Mouse (Mus musculus): Measurements from ENCODE around the gene Gramd1b.

Gene Gramd1b

DNA sequence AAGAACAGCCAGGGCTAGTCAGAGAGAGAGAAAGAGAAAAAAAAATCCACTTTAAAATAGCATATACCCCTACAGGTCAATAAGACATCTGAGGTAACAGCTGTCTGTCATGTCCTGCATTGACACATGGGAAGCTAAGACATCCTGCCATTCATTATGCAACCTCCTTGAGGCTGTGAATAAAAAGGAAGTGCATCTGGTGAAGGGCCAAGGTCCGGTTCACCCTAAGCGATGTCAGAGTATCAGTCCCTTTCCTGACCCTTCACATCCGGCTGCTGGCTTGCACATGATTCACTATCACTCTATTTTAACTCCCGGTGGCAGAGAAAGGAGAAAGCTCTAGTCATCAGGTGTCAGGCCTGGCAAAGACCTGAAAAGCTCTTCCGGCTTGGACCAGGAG lies 73.7 kb downstream of the Gramd1b start:
- DNase-seq (ENCODE audit: low read depth) = no peak

DNA sequence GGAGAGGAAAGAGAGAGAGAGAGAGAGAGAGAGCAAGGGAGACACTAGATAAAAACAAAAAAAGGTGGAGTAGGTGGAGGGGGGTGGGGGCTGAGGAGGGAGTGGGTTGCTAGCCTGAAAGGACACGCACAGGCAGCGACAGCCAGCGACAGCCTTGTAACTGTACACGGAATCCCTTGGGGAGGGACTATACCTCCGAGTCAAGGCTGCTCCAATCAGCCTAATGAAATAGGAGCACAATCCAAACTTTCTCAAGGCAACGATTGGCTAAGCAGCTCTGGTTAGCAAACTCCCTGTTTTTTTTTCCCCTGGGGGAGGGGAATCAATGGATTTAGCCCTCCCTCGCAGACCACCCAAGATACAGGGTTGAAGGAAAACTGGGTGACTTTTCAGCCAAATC lies 75.0 kb downstream of the Gramd1b start:
- DNase-seq (ENCODE audit: low read depth) = no peak

DNA sequence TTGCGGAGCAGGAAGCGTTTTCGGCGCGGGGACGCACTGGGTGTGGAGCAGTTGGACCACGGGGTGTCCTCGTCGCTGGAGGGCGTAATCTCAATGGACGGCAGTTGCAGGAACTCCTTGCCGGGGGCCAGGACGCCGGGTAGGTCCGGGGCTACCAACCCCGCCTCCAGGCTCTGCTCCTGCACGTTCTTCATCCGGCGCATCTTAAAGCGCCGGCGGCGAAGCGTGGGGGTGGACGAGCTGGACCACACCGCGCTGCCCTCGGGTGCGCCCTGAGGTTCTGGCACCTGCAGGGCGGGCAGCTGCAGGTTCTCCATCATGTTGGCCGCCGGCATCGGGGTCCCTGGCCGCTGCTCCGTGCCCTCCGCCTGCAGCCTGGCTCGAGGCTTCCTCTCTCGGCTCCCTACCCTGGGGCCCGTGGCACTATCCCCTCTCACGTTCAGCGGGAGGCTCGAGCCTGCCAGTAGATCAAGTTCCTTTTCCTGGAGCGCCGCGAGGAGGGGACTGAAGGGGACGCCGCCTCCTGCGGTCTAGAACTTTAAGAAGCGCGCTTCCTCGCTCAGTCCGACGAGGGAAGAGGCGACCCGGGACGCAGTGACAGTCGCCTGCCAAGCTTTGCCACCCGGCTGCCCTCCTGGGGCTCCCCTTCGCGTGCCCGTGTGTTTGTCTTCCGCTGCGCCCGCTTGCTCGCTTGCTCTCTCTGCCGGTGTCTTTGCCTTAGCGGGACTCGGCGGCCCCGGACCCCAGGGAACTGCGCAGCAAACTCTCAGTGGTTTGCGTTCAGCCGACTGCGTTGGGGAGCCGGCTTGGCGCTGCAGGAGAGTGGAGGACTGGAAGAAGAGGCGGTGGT lies 75.6 kb downstream of the Gramd1b start:
- peak; percentile 81 for DNase-seq (ENCODE audit: low read depth)

DNA sequence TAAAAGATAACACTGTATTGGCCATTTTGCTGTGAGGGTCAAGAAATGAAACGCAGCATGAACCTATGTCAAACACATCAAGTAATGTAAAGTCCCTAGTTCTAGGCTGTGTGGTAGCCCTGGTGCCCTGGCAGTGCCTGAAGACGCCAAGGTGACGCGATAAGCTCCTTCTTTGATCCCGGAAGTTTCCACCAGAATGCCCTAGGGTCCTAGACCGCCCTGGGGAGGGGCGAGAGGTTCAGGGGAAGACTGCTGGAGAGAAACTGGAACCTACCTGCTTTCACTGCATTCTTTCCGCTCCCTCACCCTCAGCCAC lies 76.2 kb downstream of the Gramd1b start:
- no peak for DNase-seq (ENCODE audit: low read depth)

DNA sequence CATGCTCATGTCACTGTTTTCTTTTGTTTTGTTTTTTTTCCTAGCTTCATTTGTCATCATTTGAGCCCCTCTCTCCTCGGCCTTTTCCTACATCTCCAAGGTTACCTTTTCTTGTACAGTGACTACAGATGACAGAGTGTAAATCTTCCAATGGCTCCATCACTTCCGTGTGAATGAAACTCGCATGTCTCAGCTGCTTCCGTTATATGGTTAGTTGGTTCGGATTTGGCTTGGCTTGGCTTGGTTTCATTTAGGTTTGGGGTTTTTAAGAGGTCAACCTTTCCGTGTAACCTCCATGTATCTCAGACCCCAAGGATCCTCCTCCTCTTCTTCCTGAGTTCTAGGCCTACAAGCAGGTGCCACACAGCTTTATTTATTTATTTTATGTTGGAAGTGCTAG lies 77.3 kb downstream of the Gramd1b start:
- no peak for DNase-seq (ENCODE audit: low read depth)

DNA sequence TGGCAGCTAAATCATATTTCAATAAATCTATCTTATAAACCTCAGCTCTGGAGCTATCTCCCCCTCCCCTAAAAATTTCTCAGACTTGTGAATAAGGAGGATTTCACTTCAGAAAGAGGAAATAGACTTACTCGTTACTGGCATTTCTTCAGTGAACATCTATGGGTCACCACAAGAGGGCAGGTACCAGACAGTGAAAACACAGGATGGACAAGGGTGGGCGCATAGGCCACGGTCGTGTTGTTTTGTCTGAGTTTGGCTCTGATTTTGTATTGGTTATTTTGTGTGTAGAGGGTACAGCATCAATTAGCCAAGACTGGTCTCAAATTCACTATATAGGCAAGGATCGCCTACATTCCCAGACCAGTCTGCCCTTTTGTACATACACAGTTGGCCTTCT lies 79.0 kb downstream of the Gramd1b start:
- DNase-seq (ENCODE audit: low read depth) = peak; percentile 34

DNA sequence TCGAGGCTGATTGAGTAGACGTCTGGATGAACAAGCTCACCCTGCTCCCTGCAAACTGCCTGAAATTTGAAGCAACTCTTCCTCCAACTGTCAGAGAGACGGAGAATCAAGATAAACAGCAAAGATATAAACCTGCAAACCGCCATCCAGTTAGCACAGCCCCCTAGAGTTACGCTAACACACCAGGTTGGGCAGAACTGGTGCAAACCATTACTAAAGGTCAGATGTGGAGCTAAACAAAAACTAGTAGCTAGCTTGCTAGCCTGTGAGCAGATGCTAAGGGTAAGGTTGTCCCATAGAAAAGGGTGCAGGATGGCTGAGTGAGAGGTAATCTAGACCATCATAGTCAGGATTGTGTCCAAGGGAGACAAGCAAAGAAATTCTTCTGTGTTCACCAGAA lies 80.4 kb downstream of the Gramd1b start:
- no peak for DNase-seq (ENCODE audit: low read depth)

DNA sequence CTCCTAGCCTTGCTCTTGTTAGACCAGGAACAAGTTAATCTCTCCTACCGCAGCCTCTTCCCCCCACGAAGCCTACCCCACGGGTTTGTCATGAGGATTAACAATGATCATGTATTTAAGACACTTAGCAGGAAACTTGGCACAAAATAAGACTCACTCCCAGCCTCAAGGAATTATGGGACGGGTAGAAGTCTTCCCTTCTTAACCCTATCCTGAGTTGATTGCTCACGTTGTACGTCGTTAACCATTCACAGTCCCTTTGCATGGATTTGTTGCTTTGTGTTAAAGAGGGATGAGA lies 80.8 kb downstream of the Gramd1b start:
- DNase-seq (ENCODE audit: low read depth) = no peak

DNA sequence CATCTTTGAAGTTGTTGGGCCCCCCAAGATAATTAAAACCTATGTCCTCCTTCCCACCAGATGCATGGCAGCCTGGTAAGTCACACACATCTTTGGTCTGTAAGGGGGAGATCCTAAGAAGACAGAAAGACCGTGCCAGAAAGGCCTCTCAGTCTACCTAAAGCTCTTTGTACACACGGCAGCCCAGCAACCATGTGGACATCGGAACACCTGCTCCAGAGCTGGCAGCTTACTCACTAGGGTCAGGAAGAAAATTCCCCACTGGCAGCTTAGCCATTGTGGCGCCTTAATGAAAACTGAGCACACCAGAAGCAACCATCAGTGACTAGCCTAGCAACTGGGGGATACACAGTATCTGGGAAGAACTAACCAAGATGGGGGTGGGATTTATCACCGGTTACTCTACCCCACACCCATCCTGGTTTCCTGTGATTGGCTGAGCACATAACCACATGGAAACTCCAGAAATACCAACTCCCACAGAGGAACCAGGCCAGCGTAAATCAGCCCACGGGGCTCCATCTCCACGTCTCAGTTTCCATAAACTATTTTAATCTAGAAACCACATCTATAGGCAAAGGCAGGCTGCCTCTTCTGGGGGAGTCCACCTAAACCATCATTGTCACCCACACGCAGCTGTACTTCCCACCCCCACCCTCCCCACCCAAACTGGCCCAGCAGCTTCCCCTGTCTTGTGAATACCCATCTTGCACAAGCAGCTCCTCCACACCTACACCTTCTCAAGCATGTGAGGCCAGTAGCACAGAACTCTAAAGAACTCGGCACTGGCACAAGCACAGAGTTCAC lies 81.4 kb downstream of the Gramd1b start:
- peak; percentile 66 for DNase-seq (ENCODE audit: low read depth)

DNA sequence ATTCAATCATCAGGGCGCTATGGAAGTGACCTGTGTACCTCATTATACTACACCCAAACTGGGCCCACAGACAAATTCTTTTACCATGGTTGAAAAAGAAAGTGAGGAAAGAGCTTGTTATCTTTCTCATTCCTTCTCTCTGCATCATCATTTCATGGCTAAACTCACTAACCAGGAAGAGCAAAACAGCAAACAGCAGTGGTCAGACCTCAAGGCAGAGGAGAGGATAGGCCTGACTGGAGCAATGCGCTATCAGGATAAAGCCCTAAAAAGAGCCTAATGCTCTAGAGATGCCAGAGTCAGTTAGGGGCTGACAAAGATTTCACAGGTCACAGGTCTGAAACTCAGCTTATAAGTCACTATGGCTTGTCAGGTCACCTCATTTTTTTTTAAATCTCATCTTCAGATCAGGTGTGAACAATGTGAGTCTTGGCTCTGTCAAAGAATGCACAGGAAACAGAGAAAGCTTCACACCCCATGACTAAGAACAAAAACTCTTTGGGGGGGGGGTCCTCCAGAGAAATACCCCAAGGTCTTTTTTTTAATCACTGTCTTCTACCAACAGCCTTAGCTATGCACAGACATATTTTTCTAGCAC lies 82.4 kb downstream of the Gramd1b start:
- peak; percentile 29 for DNase-seq (ENCODE audit: low read depth)

DNA sequence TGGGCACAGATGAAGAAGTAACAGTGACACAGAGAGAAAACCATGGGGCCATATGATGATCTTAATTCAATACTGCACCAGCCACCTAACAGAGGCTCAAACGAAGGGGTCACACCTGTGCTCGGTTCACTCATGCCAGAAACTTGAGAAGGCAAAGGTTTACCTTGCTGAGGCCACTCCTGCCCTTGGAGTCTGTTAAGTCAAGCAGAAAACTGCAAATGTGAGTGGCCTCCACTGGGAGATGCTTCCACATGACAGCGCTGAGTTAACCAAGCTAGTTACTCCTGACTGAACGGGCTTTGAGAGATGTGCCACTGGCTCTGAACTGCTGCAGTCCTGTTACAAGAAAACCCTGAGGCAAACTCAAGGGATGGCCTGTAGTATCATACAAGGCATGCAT lies 83.9 kb downstream of the Gramd1b start:
- no peak for DNase-seq (ENCODE audit: low read depth)

DNA sequence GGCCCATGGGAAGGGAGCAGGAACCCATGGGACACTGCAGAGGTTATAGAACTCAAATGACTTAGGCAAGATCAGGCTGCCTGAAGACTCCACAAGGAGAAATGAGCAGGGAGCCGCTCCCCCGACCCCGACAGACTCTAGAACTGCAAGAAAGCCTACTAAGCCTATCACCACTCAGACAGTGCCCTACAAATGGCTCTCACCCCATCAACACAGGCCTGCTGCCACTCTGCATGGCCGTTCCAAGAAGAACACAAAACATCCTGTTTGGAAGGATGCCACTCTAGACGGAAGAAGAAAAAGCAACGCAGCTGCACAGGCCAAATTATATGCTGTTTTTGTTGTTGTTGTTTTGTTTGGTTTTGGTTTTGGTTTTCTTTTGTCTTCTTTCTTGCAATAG lies 86.2 kb downstream of the Gramd1b start:
- no peak for DNase-seq (ENCODE audit: low read depth)

DNA sequence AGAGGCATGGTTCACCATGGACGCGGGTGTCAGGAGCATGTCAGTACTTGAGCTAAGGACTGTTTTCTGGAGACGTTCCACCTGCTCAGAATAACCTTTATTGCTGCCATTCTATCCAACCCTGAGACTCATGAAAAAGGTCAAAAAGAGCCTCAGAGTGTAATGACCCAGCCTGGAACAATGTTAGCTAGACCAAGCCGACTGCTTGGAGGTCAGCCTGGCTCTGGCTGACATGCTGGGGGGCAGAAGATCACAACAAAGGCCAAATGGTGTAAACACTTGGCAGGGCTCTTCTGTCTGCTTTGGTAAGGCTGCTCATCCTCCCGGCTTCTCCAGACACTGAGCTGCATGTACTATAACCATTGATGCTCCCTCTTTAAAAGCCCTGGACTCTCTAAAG lies 88.4 kb downstream of the Gramd1b start:
- DNase-seq (ENCODE audit: low read depth) = no peak

DNA sequence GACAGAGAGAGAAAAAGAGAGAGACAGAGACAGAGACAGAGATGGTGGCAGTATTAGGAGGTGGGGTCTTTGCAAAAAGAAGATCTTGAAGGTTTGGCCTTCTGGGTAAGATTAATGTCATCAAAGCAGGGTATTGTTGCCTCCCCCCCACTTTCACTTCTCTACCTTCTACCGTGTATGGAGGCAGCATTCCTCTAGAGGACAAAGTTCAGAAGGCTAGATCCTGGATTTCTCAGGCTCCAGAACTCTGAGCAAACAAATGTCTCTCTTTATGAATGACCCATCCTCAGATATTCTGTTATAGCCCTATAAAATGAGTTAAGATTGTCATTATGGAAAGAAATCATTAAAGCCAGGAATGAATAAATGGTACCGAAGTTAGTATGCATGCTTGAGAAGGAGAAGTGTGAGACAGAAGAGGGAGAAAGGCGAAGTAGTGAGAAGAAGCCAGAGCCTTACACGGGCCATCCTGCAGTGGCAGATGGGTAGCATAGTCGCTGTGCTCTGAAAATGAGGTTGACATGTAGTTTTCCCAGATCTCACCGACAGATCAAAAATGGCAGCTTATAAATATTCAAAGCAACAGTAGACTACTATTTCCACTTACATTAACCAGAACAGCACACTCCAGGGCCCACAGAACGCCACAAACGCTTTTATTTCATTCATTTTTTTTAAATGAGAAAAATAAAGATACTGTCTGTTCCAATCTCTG lies 91.1 kb downstream of the Gramd1b start:
- DNase-seq (ENCODE audit: low read depth) = no peak

DNA sequence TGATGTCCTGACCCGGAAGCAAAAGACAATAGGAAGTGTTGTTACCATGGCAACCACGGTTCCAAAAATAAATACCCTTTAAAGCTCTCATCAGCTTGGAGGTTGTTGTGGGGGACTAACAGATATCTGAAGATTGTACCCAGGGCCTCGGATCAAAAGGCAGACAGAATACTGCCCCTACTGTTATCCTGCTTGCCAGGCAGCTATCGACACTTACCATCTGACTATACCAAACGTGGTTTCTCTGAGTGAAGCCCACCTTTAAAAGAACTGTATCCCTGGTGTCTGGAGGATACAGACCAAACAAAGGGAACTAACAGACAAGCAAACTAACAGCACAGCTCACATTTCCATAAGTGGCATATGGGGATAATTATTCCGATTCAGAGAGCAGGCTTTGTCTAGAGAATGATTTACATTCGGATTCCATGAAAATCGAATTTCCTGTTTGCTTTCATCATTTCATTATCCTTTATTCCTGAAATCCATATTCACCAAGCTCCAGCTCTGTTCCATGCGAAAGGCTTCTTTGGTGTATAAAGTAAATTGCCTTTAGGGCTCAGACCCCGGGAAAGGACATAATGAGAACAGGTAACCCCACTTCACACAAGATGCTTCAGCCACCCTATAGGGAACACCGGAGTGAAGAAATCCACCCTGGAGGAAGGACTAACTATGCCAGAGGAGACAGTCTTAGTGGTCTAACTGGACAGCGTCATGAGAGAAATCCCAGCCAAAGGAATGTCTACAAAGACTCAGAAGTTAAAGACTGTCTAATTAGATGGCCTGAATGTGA lies 92.3 kb downstream of the Gramd1b start:
- DNase-seq (ENCODE audit: low read depth) = peak; percentile 31

DNA sequence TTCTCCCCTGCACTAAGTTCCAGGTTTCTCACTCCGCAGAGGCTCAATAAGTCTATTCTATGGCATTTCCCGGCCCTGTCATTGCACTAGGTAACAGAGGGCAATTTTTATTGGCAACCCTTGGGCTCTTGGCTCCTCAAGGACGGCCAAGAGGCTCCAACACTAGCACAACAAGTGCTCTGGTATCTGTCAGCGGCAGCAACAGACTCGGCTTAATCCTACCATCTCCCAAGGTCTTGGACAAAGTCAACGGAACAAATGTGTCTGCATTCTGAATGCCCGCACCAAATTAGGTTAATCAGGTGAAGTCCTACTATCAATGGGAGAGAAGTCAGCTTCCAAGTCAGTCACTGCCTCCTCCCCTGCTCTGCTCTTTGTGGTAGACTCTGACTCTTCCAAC lies 93.3 kb downstream of the Gramd1b start:
- no peak for DNase-seq (ENCODE audit: low read depth)

DNA sequence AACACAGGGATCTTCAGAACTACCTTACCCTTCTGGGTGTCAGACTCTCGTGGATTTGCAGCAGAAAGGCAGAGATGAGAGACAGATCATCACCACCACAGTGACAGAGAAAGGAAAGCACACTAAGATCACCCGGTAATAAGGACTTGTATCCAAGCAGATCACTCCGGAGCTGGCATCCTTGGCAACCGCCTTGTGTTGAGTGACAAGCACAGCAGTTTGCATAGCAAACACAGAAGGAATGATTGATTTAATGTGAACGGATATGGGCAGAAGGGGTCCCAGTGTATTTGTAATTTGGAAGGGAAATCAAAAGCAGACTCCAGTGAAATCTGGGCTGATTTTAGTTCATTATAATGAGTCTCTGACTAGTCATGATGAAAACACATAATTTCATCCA lies 97.9 kb downstream of the Gramd1b start:
- no peak for DNase-seq (ENCODE audit: low read depth)

DNA sequence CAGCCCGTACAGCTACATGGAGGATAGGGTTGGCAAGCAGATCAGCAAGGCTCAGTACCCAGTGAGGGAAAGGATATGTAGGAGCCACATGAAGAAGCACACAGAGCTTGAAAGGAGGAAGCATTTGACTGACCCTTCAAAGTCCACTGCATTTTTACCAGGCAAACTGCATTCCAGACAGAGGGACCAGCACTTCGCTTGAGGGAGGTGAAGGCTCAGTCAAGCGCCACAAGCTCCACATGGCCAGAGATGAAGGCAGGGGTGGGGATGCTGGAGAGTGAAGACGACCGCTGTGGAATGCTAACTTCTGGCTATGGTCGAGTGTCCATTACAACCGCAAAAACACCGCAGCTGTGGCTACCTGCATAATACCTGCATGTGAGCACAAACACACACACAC lies 100.2 kb downstream of the Gramd1b start:
- no peak for DNase-seq (ENCODE audit: low read depth)

DNA sequence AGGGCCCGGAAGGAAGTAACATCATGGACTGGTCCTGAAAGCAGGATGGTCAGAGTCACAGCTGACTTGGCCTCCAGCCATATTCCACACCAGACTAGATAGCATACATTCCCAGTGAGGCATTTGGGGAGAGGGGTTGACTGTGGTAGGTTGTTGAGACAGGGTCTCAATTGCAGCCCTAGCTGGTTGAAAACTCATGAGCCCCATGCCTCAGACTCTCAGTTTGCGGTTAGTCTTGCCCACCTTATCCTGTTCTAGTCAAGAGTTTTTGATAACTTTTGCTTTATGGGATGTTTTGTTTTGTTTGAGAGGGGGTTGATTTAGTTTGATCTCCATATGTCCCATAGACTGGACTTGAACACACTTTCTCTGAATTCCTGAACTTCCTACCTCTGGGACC lies 103.5 kb downstream of the Gramd1b start:
- no peak for DNase-seq (ENCODE audit: low read depth)

DNA sequence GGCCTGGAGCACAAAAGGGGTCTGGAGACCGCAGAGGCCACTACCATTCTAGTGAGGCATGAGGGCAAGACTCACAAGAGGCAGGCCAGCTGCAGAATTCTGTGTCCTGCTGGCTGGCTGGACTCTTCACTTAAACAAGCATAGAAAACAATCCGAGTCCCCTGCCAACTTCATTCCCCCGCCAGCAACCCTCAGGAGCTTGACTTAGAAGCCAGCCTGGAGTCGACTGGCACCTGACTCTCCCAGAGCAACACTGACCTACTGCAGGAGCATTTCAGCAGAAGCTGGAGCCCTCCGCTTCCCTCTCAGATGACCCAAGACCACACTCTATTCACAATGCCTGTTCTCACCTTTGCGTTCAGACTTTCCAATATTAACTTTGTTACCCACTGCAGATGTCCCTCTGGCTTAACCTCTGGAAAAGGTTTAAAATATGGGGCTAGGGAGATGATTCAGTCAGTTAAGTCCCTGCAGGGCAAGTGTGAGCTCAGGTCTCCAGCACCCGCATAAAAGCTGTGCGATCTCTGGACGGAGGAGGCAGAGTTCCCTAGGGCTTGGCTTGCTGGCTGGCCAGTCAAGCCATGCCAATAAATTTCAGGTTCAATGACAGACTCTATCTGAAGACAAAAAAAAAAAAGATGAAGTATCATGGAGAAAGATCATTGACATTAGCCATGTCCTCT lies 104.8 kb downstream of the Gramd1b start:
- no peak for DNase-seq (ENCODE audit: low read depth)

DNA sequence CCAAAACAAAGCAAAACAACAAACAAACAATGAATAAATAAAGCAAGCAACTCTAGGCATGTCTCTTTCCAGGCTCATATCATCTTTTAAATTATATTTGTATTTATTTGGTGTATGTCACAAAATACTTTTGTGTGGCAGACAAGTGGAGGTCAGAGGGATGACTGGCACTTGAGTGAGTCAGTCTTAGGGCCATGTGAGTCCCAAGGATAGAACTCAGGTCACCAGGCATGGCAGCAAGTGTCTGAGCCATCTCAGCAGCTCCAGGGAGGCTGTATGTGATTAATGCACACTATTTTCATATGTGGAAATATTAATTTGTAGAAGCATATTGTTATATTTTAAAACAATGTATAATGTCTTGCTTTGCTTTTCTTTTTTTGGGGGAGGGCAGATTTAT lies 106.3 kb downstream of the Gramd1b start:
- DNase-seq (ENCODE audit: low read depth) = no peak
